Mouse (Mus musculus) ovary, postnatal 10 days (tissue): ENCODE results near the gene Chat.

Source experiments
- DNase-seq: peaks from one replicate; pipeline ENCODE4 v3.0.0; 2022; ENCODE audit warnings: low spot score

The Chat gene

DNA sequence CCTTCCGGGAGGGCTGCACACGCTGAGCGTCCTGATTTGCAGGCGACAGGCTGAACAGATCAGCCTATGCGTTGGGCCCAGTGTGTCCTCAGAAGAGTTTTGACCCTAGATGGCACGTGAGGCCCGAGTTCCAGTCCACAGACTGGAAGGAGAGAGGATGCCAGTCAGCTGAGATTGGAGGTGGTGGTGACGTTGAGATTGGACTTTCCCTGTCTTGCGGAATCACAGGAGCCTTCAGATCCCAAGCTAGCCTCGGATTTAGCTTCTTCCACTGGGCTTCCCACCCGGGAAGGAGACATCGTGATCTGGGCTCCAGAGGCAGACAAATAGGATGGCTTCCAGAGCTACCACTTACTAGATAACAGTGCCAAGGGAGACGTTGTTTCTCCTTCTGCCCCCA is at the start of gene Chat:
Gene Chat, minus strand, starts transcription at position 101 of the 400 bp plus-strand sequence.
- no peak for DNase-seq

DNA sequence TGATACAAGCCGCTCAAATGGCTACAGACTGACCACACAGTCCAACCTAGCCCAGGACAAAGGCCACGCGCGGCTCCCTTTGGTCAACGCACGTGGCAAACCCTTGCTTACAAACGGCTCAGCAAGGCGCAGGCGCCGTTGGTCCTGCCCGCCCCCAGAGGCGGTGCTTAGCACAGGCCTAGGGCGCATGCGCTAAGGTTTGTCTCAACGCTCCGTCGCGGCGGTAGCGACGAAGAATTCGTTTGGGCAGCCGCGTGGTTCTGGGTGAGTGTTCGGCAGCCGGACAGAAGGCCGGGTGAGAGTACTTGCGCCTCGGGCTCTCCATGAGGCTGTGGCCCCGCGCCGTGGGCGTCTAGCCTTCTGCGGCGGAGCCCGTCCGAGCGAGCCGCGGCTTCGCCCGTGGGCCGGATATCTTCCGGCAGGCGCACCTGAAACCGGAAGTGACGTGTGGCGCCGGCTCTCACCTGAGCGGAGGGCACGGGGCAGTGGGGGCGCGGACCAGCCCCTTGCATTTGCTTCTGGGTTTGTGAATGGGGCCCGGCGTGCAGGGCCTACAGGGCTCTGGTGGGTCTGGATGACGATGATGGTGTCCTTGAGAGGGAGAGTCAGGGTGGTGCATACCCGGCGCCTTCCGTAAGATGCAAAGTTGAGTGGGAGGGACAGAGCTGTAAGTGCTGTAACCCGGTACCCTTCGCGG is 47.7 kb upstream of the Chat start, which contains the start of gene Ercc6:
Gene Ercc6, plus strand, starts transcription at position 186 of the 697 bp plus-strand sequence.
- peak; percentile 83 for DNase-seq

DNA sequence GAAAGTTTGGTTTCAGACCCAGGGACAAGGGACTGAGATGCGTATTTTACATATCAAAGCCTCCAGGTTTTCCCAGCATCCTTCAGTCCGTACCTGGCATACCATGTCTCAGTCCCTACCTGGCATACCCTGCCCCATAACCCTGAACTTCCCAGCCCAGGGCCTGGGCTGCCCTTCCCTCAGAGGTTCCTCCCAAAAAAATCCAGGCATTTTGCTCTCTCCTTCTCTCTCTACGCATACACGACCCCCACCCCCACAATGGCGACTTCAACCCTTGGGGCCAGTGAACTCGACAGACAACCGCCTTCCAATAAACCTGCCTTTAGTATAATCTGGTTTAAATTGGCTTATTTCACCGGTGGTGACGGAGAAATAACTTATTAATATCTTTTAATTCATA is 47.1 kb upstream of the Chat start:
- no peak for DNase-seq

DNA sequence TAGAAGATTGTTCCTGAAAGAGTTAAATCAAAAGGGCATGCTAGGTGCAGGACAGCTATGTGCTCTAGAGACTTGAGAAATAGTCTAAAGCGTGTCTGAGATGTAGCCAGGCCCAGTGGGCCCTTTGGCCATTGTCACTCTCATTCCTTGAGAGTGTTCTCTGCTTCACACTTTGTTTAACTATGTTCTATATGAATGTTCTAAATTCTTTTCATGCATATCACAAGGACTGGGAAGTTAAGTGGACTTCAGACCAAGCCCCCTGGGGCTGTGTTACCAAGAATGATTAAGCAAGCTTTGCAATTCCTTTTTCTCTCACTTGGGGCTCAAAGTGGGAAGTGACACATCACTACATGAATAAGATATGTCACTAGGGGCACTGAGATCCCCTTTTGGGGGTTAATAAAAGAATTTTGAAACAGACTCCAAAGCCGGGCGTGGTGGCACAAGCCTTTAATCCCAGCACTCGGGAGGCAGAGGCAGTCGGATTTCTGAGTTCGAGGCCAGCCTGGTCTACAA is 43.7 kb upstream of the Chat start:
- no peak for DNase-seq

DNA sequence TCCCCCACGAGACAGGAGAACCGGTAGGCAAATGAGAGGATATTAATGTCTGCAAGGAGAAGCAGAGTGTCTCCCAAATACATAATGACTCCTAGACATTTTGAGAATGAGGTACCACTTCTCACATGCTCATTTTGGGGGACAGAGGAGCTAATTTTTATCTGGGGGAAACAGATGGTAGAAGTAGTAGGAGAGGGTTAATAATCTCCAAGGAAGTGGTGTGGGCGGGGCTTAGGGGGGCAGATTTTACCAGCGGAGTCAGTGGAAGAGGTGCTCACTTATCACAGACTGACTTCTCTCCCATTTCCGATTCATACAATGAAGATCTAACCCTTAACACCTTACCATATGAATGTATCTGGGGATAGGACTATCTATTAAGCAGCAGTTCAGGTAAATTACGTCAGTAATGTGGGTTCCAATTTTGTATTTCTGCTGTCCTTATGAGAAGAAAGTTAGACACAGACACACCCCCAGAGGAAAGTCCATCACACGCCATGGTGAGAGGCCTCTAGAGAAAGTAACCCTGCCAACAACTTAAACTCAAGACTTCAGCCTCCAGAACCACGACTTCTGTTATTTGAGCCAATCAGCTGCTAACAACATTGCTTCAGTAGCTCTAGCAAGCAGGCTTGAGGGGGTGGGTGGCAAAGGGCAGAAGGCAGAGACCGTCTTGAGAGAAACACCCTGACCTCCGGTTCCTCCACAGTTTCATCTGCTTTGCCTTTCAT is 42.5 kb upstream of the Chat start:
- DNase-seq: no peak

DNA sequence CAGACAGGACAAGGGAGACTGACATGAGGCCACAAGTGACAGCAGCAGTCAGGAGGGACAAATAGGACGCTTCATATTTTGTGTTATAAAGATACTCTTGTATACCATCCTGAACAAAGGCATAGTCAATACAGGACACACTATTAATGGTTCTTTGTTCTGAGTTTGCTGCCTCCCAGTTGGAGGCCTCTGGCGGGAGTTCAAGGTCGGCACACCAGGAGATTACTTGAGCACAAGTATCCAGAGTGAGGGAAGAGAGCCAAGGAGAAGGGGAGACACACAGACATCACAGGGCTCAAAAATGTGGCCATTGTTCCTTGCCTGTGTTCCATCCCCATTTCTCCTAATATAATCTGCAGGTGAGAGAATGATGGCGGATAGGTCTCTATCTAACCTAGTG is 41.4 kb upstream of the Chat start:
- no peak for DNase-seq

DNA sequence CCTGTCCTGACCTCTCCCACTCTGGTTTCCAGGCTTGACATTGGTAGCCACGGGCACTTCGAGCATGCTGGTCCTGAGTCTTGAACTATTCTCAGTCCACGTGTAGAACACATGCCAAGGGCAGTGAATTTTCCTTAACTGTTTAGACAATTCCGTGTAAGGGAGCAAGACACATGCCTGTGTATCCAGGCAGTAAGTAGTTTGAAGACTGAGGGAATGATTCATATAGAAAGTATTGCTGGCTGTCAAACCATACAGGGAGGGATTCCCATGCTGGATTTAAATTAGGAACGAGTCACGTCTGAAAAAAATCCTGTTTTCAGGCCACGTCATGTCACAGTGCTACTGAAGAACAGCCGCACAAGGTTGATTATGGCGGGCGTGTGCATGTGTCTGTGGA is 40.5 kb upstream of the Chat start:
- DNase-seq: no peak

DNA sequence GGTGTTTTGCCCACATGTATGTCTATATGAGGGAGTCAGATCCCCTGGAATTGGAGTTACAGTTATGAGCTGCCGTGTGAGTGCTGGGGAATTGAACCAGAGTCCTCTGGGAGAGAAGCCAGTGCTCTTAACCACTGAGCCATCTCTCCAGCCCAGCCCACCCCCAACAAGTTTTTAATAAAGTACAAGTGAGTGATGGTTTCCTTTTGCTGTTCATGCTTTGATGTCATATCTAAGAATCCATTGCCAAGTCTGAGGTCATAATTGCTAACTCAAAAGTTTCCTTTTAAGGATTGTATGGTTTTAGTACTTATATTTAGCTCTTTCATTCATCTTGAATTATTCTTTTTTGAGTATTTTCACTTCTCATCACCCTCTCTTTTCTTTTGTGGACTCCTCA is 38.1 kb upstream of the Chat start:
- DNase-seq: no peak

DNA sequence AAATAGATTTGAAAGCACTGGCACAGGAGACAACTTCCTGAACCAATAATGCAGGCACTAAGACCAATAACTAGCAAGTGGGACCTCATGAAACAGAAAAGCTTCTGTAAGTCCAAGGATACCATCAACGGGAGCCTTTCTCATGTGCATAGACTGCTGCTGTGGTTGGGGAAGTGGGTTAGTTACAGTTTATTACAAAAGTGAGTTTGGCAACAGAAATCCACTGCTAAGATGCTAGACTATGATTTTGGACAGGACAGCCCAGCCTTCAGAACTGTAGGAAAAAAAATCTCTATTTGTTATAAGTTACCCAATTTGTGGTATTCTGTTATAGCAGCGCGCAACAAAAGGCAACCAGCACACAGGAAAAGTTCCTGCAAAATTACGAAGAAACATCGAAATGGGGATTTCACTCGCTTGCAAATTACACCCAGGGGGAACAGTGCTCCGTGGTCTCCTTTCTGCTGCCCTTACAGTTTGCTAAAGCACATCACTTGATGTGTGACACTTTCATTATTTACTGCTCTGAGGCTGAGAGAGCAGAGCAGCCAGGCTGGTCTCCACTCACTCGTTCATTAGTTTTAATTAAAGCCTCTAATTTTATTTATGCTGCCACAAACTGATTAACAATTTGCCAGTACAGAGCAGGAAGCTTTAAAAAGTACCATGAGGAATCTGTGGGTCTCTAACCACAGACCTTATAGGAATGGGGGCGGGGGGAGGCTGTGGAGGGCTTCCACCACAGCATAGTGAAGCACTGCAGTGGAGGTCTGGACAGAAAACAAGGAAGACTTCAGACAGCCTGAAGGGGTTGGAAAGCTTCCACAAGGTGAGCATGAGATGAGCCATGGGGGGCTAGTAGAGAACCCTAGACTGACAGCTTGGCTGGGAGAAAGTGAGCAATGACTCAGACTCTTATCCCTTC is 37.2 kb upstream of the Chat start:
- no peak for DNase-seq

DNA sequence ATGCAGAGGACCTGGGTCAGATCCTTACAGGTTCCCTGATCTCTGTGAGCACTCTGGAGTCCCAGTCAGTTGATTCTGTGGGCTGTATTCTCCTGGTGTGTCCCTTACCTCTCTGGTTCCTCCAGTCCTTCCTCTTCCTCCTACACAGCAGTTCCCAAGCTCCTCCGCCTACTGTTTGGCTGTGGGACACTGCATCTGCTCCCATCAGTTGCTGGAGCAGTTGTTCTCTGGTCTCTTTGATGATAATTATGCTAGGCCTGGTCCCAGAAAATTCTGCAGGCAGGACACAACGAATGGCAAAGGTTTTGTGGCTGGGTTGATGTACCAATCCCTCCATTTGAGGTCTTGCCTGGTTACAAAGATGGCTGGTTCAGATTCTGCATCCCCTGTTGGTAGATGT is 35.5 kb upstream of the Chat start:
- no peak for DNase-seq

DNA sequence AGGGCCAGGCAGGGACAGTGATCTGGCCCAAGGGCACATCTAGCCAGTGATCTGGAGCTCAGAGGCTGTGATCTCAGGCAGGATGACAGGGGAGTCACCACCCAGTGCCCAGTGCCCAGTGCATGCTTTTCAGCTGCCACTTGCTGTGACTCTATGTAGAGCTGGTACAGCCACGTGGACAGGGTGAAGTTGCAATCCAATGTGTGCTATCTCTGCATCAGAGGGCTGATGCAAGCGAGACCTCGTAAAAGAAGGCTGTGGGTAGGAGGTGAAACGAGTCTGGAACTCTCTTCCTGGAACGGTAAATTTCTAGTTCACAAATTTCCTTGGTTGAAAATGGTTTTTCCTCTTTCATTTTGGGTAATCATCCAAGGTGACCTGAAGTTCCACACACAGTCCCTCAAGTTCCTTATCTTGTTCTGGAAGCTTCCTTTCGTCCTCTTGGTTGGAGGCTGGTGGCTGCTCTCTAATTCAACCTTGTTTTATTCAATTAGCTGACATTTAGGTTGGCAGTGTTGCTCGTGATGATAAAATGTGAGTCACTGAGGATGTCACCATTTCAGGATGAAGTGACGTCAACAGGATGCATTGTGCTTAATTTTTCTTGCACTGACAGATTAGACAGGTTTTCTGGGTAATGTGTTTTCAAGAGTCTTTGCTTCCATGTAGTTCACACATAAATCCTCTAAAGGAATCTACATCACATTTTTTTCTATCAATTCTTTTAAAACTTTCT is 30.5 kb upstream of the Chat start:
- DNase-seq: no peak

DNA sequence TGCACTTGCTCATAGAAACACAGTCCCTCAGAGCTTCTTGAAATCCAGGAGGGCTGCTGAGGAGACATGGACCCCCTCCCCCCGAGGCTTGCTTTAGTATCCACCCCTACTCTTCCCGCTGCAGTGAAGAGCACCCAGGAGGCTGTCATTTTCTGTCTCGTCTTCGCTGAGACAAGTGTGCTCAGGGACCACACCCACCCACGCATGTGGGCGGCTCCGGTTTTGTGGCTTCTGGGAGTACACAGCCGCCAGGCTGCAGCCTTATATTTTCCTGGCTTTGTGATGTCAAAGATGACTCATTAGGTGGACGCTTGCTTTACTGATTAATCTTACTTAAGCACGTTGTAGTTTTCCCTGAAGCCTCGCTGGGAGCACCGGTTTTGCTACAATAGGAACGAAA is 26.7 kb upstream of the Chat start:
- DNase-seq: no peak

DNA sequence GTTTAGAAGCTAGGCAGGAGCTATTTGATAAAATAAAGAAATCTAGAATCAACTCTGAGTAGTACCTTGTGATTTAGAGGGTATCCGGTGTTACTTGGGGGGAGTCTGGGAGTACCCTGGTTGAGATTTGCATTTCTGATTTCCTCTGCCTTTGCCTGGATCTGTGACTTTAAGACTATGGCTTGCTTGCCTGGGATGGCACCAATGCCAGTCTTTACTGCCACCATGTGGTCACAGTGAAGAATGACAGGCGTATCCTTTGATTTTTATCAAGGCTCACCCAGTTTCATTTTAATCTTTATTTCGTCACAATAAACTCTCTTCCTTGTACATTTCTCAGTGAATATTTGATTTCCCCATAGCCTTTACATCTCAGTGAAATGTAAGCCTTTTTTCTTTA is 16.3 kb upstream of the Chat start:
- no peak for DNase-seq

DNA sequence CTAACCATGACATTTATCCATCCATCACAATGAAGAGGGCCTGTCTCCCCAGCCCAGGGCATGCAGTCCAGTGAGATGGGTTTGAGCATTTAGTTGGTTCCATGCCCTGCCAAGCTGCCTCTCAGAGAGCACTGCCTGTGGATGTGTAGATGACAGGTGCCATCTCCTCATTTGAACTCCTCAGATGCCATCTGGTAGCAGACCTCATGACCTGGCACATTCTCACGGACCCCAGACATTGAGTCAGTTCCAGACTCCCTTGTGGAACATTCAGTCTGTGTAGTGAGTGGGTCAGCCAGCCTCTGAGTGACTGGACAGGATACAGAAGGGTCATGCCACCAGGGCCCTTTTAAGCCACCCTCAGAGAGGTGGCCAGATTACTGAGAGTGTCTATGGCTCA is 11.8 kb upstream of the Chat start:
- no peak for DNase-seq

DNA sequence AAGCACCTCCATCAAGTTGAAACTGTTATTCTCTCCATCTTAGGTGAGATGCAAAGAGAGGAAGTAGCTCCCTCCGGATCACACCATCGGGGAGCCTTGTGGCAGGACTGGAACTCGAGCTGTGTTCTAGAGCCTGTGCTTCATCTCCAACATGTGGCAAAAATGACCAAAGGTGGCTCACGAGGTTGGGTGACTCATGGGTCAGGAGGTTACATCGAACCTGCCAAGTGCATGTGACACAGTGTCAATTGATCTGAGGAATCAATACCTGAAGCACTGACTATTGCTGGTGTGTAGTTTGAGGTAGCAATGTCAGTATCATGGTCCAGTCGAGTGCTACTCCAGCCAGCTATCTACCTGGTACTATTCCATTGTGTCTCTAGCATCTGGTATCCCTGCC is 10.8 kb upstream of the Chat start:
- DNase-seq: no peak

DNA sequence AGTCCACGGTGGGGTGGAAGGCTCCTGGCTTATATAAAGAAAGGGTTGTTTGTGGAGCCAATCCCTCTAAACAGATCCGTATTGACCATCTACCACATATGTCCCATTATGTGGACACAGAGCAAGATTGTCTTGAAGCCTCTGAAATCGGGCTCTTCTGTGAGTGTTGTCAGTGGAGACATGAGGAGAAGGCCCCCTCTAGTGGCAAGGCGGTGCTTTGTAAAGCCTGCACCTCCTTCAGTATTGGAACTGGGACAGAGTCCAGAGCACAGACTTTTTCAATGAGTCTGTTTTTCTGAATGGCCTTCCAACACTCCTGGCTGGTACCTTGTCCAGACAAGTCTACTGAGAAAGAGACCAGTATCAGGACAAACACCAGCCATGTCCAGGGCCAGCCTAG is 7.2 kb upstream of the Chat start:
- DNase-seq: no peak

DNA sequence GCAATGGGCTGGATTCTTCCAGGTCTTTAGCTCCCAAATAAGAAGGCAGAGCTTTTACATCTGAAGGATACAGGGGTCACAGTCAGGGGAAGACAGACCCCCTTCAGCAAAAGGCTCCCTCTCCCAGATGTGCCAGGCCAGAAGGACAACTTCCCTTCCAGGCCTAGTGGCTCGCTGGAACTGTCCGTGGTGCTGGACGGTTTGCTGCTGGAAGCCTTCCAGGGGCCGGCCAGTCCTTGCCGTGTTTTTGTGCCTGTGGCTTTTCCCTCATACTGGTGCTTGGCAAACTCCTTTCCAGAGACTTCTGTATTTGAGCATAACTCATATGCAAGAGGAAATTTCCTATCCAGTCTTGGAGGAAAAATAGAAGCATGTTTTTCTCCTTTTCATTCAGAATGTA is 1.8 kb upstream of the Chat start:
- peak; percentile 77 for DNase-seq

DNA sequence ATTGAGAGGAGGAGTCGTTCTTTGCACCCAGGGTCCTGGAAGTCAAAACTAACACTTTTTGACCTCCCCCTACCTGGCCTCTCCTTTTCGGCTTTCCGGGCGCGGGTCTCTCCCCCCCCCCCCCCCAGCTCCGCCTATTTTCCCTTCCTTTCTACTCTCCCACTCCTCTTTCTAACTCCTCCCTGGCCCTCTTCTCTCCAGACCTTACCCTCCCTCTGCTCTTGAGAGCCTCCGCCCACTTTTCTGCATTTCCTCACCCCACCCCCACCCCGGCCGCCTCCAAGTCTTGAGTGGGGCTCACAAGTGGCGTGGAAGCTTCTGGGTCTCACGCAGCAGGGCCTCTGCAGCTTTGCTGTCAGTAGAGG is 301 bp downstream of the Chat start:
- no peak for DNase-seq

DNA sequence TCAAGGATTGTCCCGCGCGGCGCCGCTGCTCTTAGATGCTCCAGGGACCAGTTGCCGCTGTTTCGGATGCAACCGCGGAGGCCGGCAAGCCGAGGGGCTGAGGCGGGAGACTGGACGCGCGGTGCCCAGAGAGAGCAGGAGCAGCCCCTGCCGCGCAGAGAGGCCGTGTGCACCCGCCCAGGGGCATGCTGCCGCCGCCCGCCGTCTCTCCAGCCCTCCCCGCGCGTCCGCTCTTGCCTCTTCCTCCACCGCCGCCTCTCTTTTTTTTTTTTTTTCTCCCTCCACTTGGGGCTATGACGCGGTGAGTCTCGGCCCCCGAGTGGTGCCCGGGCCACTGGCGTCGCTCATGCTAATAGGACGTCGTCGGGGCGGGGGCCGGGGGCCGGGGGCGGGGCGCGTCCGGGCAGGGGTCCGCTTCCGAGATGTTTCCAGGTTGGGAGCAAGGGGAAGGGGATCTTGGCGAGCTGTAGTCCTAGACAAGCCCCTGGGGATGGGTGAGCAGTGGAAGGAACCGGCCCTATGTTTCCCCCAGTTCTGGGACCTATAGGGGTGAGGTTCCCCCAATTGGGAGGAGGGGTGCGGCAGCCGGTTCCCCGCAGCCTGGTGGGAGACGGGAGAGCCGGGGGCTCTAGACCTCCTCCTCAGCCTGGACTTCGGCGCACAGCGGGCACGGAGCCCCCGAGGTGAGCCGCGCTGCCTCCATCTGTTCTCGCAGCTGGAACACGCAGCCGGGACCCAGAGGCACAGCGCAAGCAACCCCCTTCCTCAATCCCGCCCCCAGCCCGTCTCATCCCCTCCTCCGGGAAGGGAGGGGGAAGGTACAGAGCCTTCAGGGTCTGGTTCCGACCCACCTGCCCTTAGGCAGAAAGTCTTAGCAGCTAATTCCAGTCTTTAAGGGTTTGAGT is 936 bp downstream of the Chat start, which contains the start of gene Slc18a3:
Gene Slc18a3, minus strand, starts transcription at position 250 of the 905 bp plus-strand sequence.
- no peak for DNase-seq

DNA sequence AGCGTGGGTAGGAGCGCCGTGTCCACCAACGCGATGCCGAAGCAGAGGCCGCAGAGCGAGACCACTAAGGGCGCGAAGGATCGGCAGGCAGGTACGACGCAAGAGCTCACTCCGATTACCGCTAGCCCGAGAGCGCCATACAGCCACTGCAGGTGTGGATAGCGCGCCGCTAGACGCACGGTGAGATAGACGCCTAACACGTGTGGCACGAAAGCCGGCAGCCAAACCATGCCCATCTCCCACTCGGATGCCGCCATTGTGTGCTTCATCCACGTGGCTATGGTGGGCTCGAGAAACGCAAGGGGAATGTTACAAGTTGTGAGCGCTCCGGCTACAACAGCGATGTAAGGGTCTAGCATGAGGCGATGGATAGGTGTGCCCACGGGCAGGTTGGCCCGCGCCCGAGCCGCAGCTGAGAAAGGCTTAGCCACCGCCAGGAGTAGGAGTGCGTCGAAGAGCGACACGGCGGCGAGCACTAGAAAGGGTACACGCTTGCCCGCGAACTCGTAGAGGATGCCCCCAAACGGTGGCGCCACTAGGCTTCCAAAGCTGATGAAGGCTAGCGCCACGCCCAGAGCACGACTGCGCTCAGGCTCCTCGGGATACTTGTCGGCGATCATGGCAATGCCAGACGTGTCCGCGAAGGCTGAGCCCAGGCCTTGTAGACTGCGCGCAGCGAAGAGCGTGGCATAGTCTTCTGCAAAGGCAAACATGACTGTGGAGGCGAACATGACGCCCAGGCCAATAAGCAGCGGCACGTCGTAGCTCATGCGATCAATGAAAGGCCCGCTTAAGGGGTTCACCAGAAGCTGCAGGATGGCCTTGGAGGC is 2.4 kb downstream of the Chat start:
- DNase-seq: no peak
